Mouse (Mus musculus) embryonic facial prominence, embryonic 12.5 days (tissue): ENCODE measurements around the gene Caskin1. TPM values are rescaled to one million over a fixed set of nuclear protein-coding genes. Genes with fewer than 3 reads are reported as not detected.

Experiments
- ATAC-seq: fragments of 200-750 bp; cut with Nextera tagmentation; 2 replicates; pipeline ENCODE4 v1.8.0; 2017; ENCODE audit not compliant: insufficient number of reproducible peaks, insufficient read depth, low FRiP score, low TSS enrichment
- H3K27ac ChIP-seq: fragments of 300-500 bp; sonication (generic); 2 replicates; pipeline ENCODE4 v1.5.1; 2016; ENCODE audit warnings: mild to moderate bottlenecking
- H3K27me3 ChIP-seq: fragments of 300-500 bp; sonication (generic); 2 replicates; pipeline ENCODE4 v1.6.1; 2016; ENCODE audit warnings: mild to moderate bottlenecking, moderate library complexity
- H3K36me3 ChIP-seq: fragments of 300-500 bp; sonication (generic); 2 replicates; pipeline ENCODE4 v1.6.1; 2016; ENCODE audit warnings: mild to moderate bottlenecking
- H3K4me1 ChIP-seq: fragments of 300-500 bp; sonication (generic); 2 replicates; pipeline ENCODE4 v1.6.1; 2016
- H3K4me2 ChIP-seq: fragments of 300-500 bp; sonication (generic); replicated peaks from 2 replicates; pipeline ENCODE4 v1.6.1; 2016; ENCODE audit warnings: mild to moderate bottlenecking, moderate library complexity
- H3K4me3 ChIP-seq: fragments of 300-500 bp; sonication (generic); 2 replicates; pipeline ENCODE4 v1.5.1; 2016; ENCODE audit warnings: mild to moderate bottlenecking
- H3K9ac ChIP-seq: fragments of 300-500 bp; sonication (generic); 2 replicates; pipeline ENCODE4 v1.6.1; 2016; ENCODE audit warnings: mild to moderate bottlenecking, moderate library complexity
- H3K9me3 ChIP-seq: fragments of 300-500 bp; sonication (generic); 2 replicates; pipeline ENCODE4 v1.6.1; 2016; ENCODE audit warnings: mild to moderate bottlenecking, moderate library complexity
- WGBS: fragments of 180-500 bp; shearing (Covaris S2); methylation state at CpG from one replicate; pipeline ENCODE4 v1.1.7; 2016; 5-methylcytosine and 5-hydroxymethylcytosine counted together
- polyA plus RNA-seq: library from polyadenylated mRNA; unstranded; fragments of >200 nt; fragmentation: Nextera tagmentation; extraction: Ambion mirVana; gene quantifications from 2 replicates; pipeline ENCODE4 v1.2.1, GENCODE M21; 2016

Caskin1 gene
- polyA plus RNA-seq, 1 experiment from 2014 or later: 7.5 TPM

DNA sequence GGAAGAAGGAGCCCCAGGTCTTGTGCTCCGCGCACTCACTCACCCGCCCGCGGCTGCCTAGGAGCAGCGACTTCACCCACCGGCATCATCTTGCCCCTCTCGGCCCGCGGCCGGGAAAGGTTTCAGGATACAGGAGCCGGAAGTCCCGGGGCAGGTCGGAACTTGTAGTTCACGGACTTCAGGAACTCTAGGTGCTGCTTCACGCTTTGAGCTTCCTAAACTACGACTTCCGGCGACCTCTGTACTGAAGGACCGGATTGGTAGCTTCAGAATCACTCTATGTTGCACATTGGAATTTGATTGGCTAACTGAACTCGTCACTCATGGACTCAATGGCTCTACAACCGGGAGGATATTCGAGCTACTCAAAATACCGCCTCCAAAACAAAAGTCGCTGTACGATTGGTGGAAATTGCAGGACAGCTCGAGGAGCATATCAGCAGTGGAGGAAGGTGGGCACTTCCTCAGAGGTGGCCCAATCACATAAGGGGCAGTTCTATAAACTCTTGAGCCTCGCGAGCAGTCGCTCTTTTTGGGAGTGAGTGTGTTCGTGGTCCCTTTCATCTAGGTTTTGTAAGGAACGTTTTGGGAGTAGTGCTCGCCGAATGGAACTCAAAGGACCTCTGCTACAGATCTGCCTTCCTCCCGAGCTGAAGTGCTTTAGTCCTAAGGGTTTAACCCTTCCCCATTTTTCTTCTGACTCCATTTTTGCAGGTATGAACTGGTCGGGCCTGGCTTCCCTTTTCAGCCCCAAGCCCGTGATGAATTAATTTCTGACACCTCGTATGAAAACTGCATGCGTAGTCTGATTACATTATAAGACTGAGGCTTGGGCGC lies 39.5 kb downstream of the Caskin1 start, which contains the start of gene Traf7:
Traf7 (minus strand) TSS at position 216 of the 837 bp plus-strand sequence.
- peak within 1 kb of the TSS; percentile 80 for H3K4me2 ChIP-seq
- H3K4me3 ChIP-seq: peak within 1 kb of the TSS; percentile 79
- peaks cover 43% of the 10 kb centered on the region for H3K4me1 ChIP-seq
- H3K36me3 ChIP-seq: peaks cover 18% of the 10 kb centered on the region; the same call in 1 of the 2 replicates
- ATAC-seq: peak; percentile 97
- no peaks in the 10 kb centered on the region for H3K9me3 ChIP-seq
- under 1% methylated on average over 40 of the region's 40 CpGs for WGBS
- H3K27me3 ChIP-seq: no peaks in the 10 kb centered on the region
- peak within 1 kb of the TSS; percentile 86 for H3K9ac ChIP-seq
- peak within 1 kb of the TSS; percentile 87 for H3K27ac ChIP-seq

DNA sequence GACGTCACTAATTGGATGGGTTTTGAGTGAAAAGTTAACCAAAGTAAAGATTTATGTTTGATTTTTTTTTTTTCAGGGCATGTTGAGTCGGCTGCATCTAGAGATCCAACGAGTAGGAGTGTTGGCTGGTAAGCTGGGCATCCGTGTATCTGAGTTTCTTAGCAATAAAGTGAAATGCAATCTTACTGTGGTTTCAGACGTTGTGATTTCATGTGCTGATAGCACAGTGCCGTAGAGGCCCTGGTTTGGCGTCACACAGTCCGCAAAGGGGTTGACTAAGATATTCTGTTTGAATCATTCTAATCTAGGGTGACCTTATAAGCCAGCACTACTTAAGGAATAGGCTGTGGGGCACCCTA lies 40.1 kb downstream of the Caskin1 start:
- H3K27me3 ChIP-seq: no peaks in the 10 kb centered on the region
- H3K4me3 ChIP-seq: peak overlapping the region; percentile 63
- WGBS: 0% methylated on average over 8 of the region's 8 CpGs
- peak overlapping the region; percentile 87 for H3K27ac ChIP-seq
- peaks cover 49% of the 10 kb centered on the region for H3K4me1 ChIP-seq
- H3K4me2 ChIP-seq: peak overlapping the region; percentile 80
- H3K9me3 ChIP-seq: no peaks in the 10 kb centered on the region
- H3K9ac ChIP-seq: peak overlapping the region; percentile 76
- peaks cover 18% of the 10 kb centered on the region; the same call in 1 of the 2 replicates for H3K36me3 ChIP-seq
- ATAC-seq: no peak

DNA sequence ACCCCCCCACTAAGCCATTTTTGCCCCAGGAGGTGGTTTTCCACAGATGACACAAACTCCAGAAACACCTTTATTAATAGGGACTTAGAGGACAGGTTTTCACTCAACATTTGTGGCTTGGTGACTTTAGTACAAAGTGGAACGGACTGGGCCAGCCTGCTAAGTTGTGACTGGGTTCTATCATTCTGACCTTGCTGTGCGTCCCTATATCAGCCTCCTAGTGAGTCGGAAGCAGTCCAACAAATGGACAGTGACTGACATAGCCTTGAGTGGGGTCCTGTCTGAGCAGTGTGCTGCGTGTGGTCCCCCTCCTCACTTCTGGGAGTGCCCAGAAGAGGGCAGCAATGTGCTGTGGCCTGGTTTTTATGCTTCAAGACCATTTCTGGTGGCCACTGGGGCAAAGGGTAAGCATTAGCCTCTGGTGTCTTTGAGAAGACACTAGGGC lies 40.6 kb downstream of the Caskin1 start:
- Histone ChIP-seq H3K4me2 (peak overlapping the region; percentile 80), H3K27me3 (no peaks in the 10 kb centered on the region), H3K9me3 (no peaks in the 10 kb centered on the region), H3K36me3 (peaks cover 18% of the 10 kb centered on the region; the same call in 1 of the 2 replicates), H3K4me3 (peak overlapping the region; percentile 63), H3K9ac (peak overlapping the region; percentile 76), H3K4me1 (peaks cover 50% of the 10 kb centered on the region), H3K27ac (peak overlapping the region; percentile 87)
- WGBS: under 1% methylated on average over 4 of the region's 4 CpGs
- ATAC-seq: no peak

DNA sequence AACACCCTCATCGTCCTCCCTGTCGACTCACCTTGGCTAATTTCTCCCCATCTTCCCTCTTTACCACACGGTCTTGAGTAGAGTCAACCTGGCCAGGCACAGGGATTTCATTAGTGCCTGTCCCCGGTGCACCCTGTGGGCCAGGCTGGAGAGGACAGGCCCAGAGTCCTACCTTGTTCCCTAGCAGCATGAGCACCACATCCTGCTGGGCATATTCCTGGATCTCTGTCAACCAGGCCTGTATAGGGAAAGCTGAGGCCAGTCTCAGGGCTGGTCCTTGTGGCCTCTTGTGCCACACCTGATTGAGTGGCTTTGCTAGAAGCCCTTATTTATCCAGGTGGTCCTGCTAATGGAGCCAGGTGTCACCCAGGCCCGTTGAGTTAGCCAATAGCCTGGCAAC lies 41.5 kb downstream of the Caskin1 start:
- peaks cover 18% of the 10 kb centered on the region; the same call in 1 of the 2 replicates for H3K36me3 ChIP-seq
- H3K4me2 ChIP-seq: peak overlapping the region; percentile 80
- H3K4me3 ChIP-seq: peak overlapping the region; percentile 63
- peak overlapping the region; percentile 87 for H3K27ac ChIP-seq
- WGBS: 23% methylated on average over 5 of the region's 5 CpGs
- H3K27me3 ChIP-seq: no peaks in the 10 kb centered on the region
- no peak for ATAC-seq
- H3K9ac ChIP-seq: peak overlapping the region; percentile 76
- H3K9me3 ChIP-seq: no peaks in the 10 kb centered on the region
- H3K4me1 ChIP-seq: peaks cover 50% of the 10 kb centered on the region

GRCm38 (mm10) chr17:24530361-24531050 lies 42.1 kb downstream of the Caskin1 start:
- peak overlapping the region; percentile 87; the same call in 1 of the 2 replicates for H3K27ac ChIP-seq
- WGBS: 30% methylated on average over 8 of the region's 8 CpGs
- no peaks in the 10 kb centered on the region for H3K9me3 ChIP-seq
- peaks cover 18% of the 10 kb centered on the region; the same call in 1 of the 2 replicates for H3K36me3 ChIP-seq
- no peaks in the 10 kb centered on the region for H3K27me3 ChIP-seq
- peak overlapping the region; percentile 80 for H3K4me2 ChIP-seq
- H3K4me3 ChIP-seq: peak overlapping the region; percentile 63; the same call in 1 of the 2 replicates
- H3K4me1 ChIP-seq: peaks cover 50% of the 10 kb centered on the region
- ATAC-seq: no peak
- peak overlapping the region; percentile 76; the same call in 1 of the 2 replicates for H3K9ac ChIP-seq

DNA sequence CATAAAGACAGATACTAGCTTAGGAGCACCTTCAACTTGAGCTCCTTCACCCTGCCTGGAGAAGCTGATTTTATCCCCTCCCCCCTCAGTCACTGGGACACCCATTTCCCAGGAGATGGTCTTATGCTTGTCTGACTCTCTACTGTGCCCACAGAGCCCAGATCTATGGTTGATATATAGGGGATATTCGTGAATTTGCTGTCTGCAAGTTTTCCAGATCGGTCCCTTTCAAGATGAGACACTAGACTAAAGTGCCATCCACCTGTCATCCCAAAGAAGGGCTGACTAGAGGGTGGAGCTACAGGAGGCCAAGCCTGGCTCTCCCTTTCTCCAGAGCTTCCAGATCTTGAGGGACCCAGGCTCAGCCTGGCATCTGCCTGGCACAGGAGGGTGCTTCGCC lies 42.7 kb downstream of the Caskin1 start:
- H3K9ac ChIP-seq: peak overlapping the region; percentile 76; the same call in 1 of the 2 replicates
- H3K4me1 ChIP-seq: peaks cover 49% of the 10 kb centered on the region
- no peaks in the 10 kb centered on the region for H3K9me3 ChIP-seq
- H3K27ac ChIP-seq: peak overlapping the region; percentile 4; the same call in 1 of the 2 replicates
- H3K36me3 ChIP-seq: peaks cover 18% of the 10 kb centered on the region; the same call in 1 of the 2 replicates
- H3K4me2 ChIP-seq: 0 out of 2 replicates have a peak overlapping the region, but pooled peaks have one; percentile 80
- ATAC-seq: no peak
- H3K4me3 ChIP-seq: no peak overlapping the region
- 69% methylated on average over 3 of the region's 3 CpGs for WGBS
- no peaks in the 10 kb centered on the region for H3K27me3 ChIP-seq

- Histone ChIP-seq H3K4me1 (peaks cover 40% of the 10 kb centered on the region), H3K27me3 (no peaks in the 10 kb centered on the region), H3K36me3 (peaks cover 18% of the 10 kb centered on the region; the same call in 1 of the 2 replicates), H3K4me2 (no peak overlapping the region), H3K9me3 (no peaks in the 10 kb centered on the region), H3K27ac (no peak overlapping the region), H3K9ac (peak overlapping the region; percentile 4; the same call in 1 of the 2 replicates), H3K4me3 (no peak overlapping the region)
- WGBS: 76% methylated on average over 7 of the region's 7 CpGs
- no peak for ATAC-seq
Measured at GRCm38 (mm10) chr17:24532045-24532444, 43.6 kb downstream of the Caskin1 start.

- Histone ChIP-seq H3K4me1 (peaks cover 44% of the 10 kb centered on the region), H3K9me3 (no peaks in the 10 kb centered on the region), H3K27me3 (no peaks in the 10 kb centered on the region), H3K4me2 (peak overlapping the region; percentile 67), H3K27ac (no peak overlapping the region), H3K36me3 (peaks cover 18% of the 10 kb centered on the region; the same call in 1 of the 2 replicates), H3K4me3 (peak overlapping the region; percentile 36), H3K9ac (peak overlapping the region; percentile 56)
- 7% methylated on average over 53 of the region's 53 CpGs for WGBS
- peak; percentile 31; the same call in 1 of the 2 replicates for ATAC-seq
Measured at GRCm38 (mm10) chr17:24533099-24533992, 44.9 kb downstream of the Caskin1 start.

DNA sequence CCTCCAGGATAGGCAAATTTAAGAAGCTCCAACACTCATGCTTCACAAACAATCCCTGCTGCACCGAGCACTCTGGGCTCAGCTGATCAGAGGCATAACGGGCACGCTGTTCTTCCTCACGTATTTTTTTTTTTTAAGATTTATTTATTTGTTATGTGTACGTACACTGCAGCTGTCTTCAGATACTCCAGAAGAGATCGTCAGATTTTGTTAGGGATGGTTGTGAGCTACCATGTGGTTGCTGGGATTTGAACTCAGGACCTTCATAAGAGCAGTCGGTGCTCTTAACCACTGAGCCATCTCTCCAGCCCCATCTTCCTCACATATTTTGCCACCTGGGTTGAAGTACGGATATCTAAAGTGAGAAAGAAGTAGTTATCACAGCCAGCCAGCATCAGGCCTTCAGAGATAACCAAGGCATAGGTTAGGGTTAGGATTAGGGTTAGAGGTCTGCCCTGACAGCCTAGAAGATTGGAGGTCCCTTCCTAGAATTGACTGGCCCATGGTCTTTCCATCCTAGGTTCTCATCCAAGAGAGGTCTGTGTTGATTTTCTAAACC lies 45.8 kb downstream of the Caskin1 start, which contains the start of gene Rab26:
Rab26 (minus strand) TSS at position 51 of the 559 bp plus-strand sequence.
- H3K4me3 ChIP-seq: peak within 1 kb of the TSS; percentile 36
- no peak within 1 kb of the TSS for H3K27ac ChIP-seq
- H3K4me1 ChIP-seq: peaks cover 39% of the 10 kb centered on the region
- peaks cover 18% of the 10 kb centered on the region; the same call in 1 of the 2 replicates for H3K36me3 ChIP-seq
- peak within 1 kb of the TSS; percentile 67 for H3K4me2 ChIP-seq
- 87% methylated on average over 8 of the region's 8 CpGs for WGBS
- H3K9ac ChIP-seq: peak within 1 kb of the TSS; percentile 56
- no peaks in the 10 kb centered on the region for H3K27me3 ChIP-seq
- ATAC-seq: no peak
- H3K9me3 ChIP-seq: no peaks in the 10 kb centered on the region

DNA sequence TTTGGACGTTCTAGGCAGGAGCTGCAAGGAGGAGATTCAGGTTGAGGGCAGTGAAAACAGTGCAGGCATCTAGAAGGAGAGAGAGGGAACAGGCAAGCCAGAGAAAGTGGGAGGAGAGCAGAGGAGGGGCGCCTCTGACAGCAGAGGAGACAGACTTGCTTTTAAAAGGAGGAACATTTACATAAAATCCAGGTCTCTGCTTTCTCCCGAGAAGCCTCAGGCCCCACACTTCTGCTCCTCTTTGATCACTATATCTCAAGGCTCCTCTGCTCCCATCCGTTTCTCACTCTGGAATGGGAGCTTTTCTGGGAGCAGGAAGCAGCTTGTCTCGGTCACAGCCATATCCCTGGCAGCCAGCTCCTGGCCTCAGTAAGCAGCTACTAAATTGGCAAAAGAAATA lies 46.9 kb downstream of the Caskin1 start:
- no peaks in the 10 kb centered on the region for H3K9me3 ChIP-seq
- H3K4me1 ChIP-seq: peaks cover 28% of the 10 kb centered on the region
- H3K27me3 ChIP-seq: no peaks in the 10 kb centered on the region
- WGBS: 47% methylated on average over 5 of the region's 5 CpGs
- H3K9ac ChIP-seq: no peak overlapping the region
- H3K4me3 ChIP-seq: no peak overlapping the region
- H3K27ac ChIP-seq: no peak overlapping the region
- no peak overlapping the region for H3K4me2 ChIP-seq
- H3K36me3 ChIP-seq: peaks cover 12% of the 10 kb centered on the region; the same call in 1 of the 2 replicates
- no peak for ATAC-seq
